Mouse (Mus musculus) lung, embryonic 15.5 days (tissue): ENCODE data around the gene Olfr543. TPM values are rescaled to one million over a fixed set of nuclear protein-coding genes. Genes with fewer than 3 reads are reported as not detected.

Source experiments
- ATAC-seq: fragments of 200-750 bp; cut with Nextera tagmentation; 2 replicates; pipeline ENCODE4 v1.8.0; 2017; ENCODE audit warnings: moderate number of reproducible peaks, borderline replicate concordance; ENCODE audit not compliant: low FRiP score, low TSS enrichment; ENCODE audit errors: extremely low read depth
- H3K27ac ChIP-seq: fragments of 300-500 bp; sonication (generic); 2 replicates; pipeline ENCODE4 v1.5.1; 2015; ENCODE audit warnings: moderate library complexity, mild to moderate bottlenecking, inconsistent platforms
- H3K27me3 ChIP-seq: fragments of 300-500 bp; sonication (generic); 2 replicates; pipeline ENCODE4 v1.6.1; 2015; ENCODE audit warnings: inconsistent platforms
- H3K36me3 ChIP-seq: fragments of 300-500 bp; sonication (generic); 2 replicates; pipeline ENCODE4 v1.6.1; 2015; ENCODE audit warnings: inconsistent platforms
- H3K4me1 ChIP-seq: fragments of 300-500 bp; sonication (generic); 2 replicates; pipeline ENCODE4 v1.6.1; 2015; ENCODE audit warnings: inconsistent platforms
- H3K4me2 ChIP-seq: fragments of 300-500 bp; sonication (generic); 2 replicates; pipeline ENCODE4 v1.6.1; 2015; ENCODE audit warnings: inconsistent platforms, mild to moderate bottlenecking, moderate library complexity
- H3K4me3 ChIP-seq: fragments of 300-500 bp; sonication (generic); 2 replicates; pipeline ENCODE4 v1.5.1; 2015; ENCODE audit warnings: mild to moderate bottlenecking, inconsistent platforms
- H3K9ac ChIP-seq: fragments of 300-500 bp; sonication (generic); 2 replicates; pipeline ENCODE4 v1.6.1; 2015; ENCODE audit warnings: inconsistent platforms
- H3K9me3 ChIP-seq: fragments of 300-500 bp; sonication (generic); 2 replicates; pipeline ENCODE4 v1.6.1; 2016; ENCODE audit warnings: inconsistent platforms
- WGBS: fragments of 180-500 bp; shearing (Covaris S2); methylation state at CpG from one replicate; pipeline ENCODE4 v1.1.7; 2015; 5-methylcytosine and 5-hydroxymethylcytosine counted together
- polyA plus RNA-seq: library from polyadenylated mRNA; unstranded; fragments of >200 nt; fragmentation: Nextera tagmentation; extraction: Ambion mirVana; gene quantifications from 2 replicates; pipeline ENCODE4 v1.2.1, GENCODE M21; 2015

Gene Olfr543
- 0.17 and 0.31 TPM in 2 replicates for polyA plus RNA-seq

- peaks cover 25% of the 10 kb centered on the region for H3K4me1 ChIP-seq
- ATAC-seq, result no peak
- H3K27ac ChIP-seq, result no peak within 1 kb of the TSS
- H3K36me3 ChIP-seq, result 0 out of 2 replicates have a peak, but pooled peaks cover 3% of the 10 kb centered on the region
- H3K9me3 ChIP-seq, result no peaks in the 10 kb centered on the region
- H3K9ac ChIP-seq, result no peak within 1 kb of the TSS
- 88% methylated on average over 4 of the region's 4 CpGs for WGBS
- H3K4me2 ChIP-seq, result no peak within 1 kb of the TSS
- H3K27me3 ChIP-seq, result no peaks in the 10 kb centered on the region
- H3K4me3 ChIP-seq, result no peak within 1 kb of the TSS
Observed at GRCm38 (mm10) chr7:102481579-102481978, at the start of gene Olfr543. TSS of gene Olfr543 (minus strand) at chr7:102481679.

- no peaks in the 10 kb centered on the region for H3K36me3 ChIP-seq
- H3K9ac ChIP-seq, result no peak overlapping the region
- whole genome bisulfite sequencing, result 73% methylated on average over 1 of the region's 1 CpGs
- no peaks in the 10 kb centered on the region for H3K9me3 ChIP-seq
- H3K4me3 ChIP-seq, result no peak overlapping the region
- no peak overlapping the region for H3K27ac ChIP-seq
- no peak for ATAC-seq
- H3K27me3 ChIP-seq, result no peaks in the 10 kb centered on the region
- no peak overlapping the region for H3K4me2 ChIP-seq
- no peaks in the 10 kb centered on the region for H3K4me1 ChIP-seq
Observed at GRCm38 (mm10) chr7:102529052-102529451, 47.6 kb upstream of the Olfr543 start.

GRCm38 (mm10) chr7:102517051-102517335, 35.5 kb upstream of the Olfr543 start:
- Histone ChIP-seq H3K27ac (no peak overlapping the region), H3K27me3 (peaks cover 15% of the 10 kb centered on the region; the same call in 1 of the 2 replicates), H3K4me2 (no peak overlapping the region), H3K4me3 (no peak overlapping the region), H3K9ac (no peak overlapping the region), H3K4me1 (0 out of 2 replicates have a peak, but pooled peaks cover 7% of the 10 kb centered on the region), H3K36me3 (no peaks in the 10 kb centered on the region), H3K9me3 (no peaks in the 10 kb centered on the region)
- WGBS, result 70% methylated on average over 2 of the region's 2 CpGs
- ATAC-seq, result no peak

- no peaks in the 10 kb centered on the region for H3K9me3 ChIP-seq
- H3K9ac ChIP-seq, result no peak overlapping the region
- H3K27me3 ChIP-seq, result peaks cover 19% of the 10 kb centered on the region; the same call in 1 of the 2 replicates
- H3K4me3 ChIP-seq, result no peak overlapping the region
- 51% methylated on average over 10 of the region's 10 CpGs for WGBS
- ATAC-seq, result no peak
- no peak overlapping the region for H3K27ac ChIP-seq
- no peaks in the 10 kb centered on the region for H3K36me3 ChIP-seq
- 0 out of 2 replicates have a peak, but pooled peaks cover 7% of the 10 kb centered on the region for H3K4me1 ChIP-seq
- H3K4me2 ChIP-seq, result no peak overlapping the region
Observed at GRCm38 (mm10) chr7:102516261-102517050, 35.0 kb upstream of the Olfr543 start.

- no peak overlapping the region for H3K4me3 ChIP-seq
- no peak overlapping the region for H3K4me2 ChIP-seq
- H3K36me3 ChIP-seq, result no peaks in the 10 kb centered on the region
- H3K4me1 ChIP-seq, result 0 out of 2 replicates have a peak, but pooled peaks cover 7% of the 10 kb centered on the region
- no peak for ATAC-seq
- WGBS, result 49% methylated on average over 4 of the region's 4 CpGs
- H3K9me3 ChIP-seq, result no peaks in the 10 kb centered on the region
- H3K27ac ChIP-seq, result no peak overlapping the region
- H3K9ac ChIP-seq, result no peak overlapping the region
- peaks cover 19% of the 10 kb centered on the region; the same call in 1 of the 2 replicates for H3K27me3 ChIP-seq
Observed at GRCm38 (mm10) chr7:102514144-102514543, 32.7 kb upstream of the Olfr543 start.

- no peak overlapping the region for H3K27ac ChIP-seq
- H3K36me3 ChIP-seq, result no peaks in the 10 kb centered on the region
- peak overlapping the region; percentile 47 for H3K4me3 ChIP-seq
- H3K4me2 ChIP-seq, result peak overlapping the region; percentile 95
- H3K9ac ChIP-seq, result peak overlapping the region; percentile 63
- H3K9me3 ChIP-seq, result no peaks in the 10 kb centered on the region
- H3K4me1 ChIP-seq, result 0 out of 2 replicates have a peak, but pooled peaks cover 7% of the 10 kb centered on the region
- WGBS, result under 1% methylated on average over 54 of the region's 54 CpGs
- H3K27me3 ChIP-seq, result peaks cover 19% of the 10 kb centered on the region; the same call in 1 of the 2 replicates
- peak; percentile 91 for ATAC-seq
Observed at GRCm38 (mm10) chr7:102512814-102513435, 31.4 kb upstream of the Olfr543 start.

- no peak overlapping the region for H3K27ac ChIP-seq
- no peaks in the 10 kb centered on the region for H3K9me3 ChIP-seq
- H3K36me3 ChIP-seq, result no peaks in the 10 kb centered on the region
- peaks cover 19% of the 10 kb centered on the region; the same call in 1 of the 2 replicates for H3K27me3 ChIP-seq
- WGBS, result 87% methylated on average over 10 of the region's 10 CpGs
- 0 out of 2 replicates have a peak, but pooled peaks cover 7% of the 10 kb centered on the region for H3K4me1 ChIP-seq
- ATAC-seq, result no peak
- no peak overlapping the region for H3K4me3 ChIP-seq
- H3K9ac ChIP-seq, result no peak overlapping the region
- no peak overlapping the region for H3K4me2 ChIP-seq
Observed at GRCm38 (mm10) chr7:102511927-102512326, 30.4 kb upstream of the Olfr543 start.

GRCm38 (mm10) chr7:102509726-102510125, 28.2 kb upstream of the Olfr543 start:
- 81% methylated on average over 7 of the region's 7 CpGs for WGBS
- Histone ChIP-seq H3K4me1 (0 out of 2 replicates have a peak, but pooled peaks cover 3% of the 10 kb centered on the region), H3K4me3 (no peak overlapping the region), H3K9ac (no peak overlapping the region), H3K4me2 (no peak overlapping the region), H3K27me3 (peaks cover 19% of the 10 kb centered on the region; the same call in 1 of the 2 replicates), H3K36me3 (no peaks in the 10 kb centered on the region), H3K27ac (no peak overlapping the region), H3K9me3 (no peaks in the 10 kb centered on the region)
- ATAC-seq, result no peak

GRCm38 (mm10) chr7:102508666-102509065, 27.2 kb upstream of the Olfr543 start:
- 85% methylated on average over 6 of the region's 6 CpGs for WGBS
- H3K4me1 ChIP-seq, result 0 out of 2 replicates have a peak, but pooled peaks cover 3% of the 10 kb centered on the region
- no peak for ATAC-seq
- H3K4me2 ChIP-seq, result no peak overlapping the region
- no peaks in the 10 kb centered on the region for H3K36me3 ChIP-seq
- H3K9ac ChIP-seq, result no peak overlapping the region
- H3K27ac ChIP-seq, result no peak overlapping the region
- H3K4me3 ChIP-seq, result no peak overlapping the region
- H3K9me3 ChIP-seq, result no peaks in the 10 kb centered on the region
- peaks cover 11% of the 10 kb centered on the region; the same call in 1 of the 2 replicates for H3K27me3 ChIP-seq

- no peak for ATAC-seq
- 86% methylated on average over 9 of the region's 9 CpGs for WGBS
- Histone ChIP-seq H3K9me3 (no peaks in the 10 kb centered on the region), H3K27ac (no peak overlapping the region), H3K9ac (no peak overlapping the region), H3K4me1 (0 out of 2 replicates have a peak, but pooled peaks cover 3% of the 10 kb centered on the region), H3K4me2 (no peak overlapping the region), H3K4me3 (no peak overlapping the region), H3K36me3 (no peaks in the 10 kb centered on the region), H3K27me3 (peaks cover 10% of the 10 kb centered on the region; the same call in 1 of the 2 replicates)
Observed at GRCm38 (mm10) chr7:102508066-102508465, 26.6 kb upstream of the Olfr543 start.

GRCm38 (mm10) chr7:102506848-102507247, 25.4 kb upstream of the Olfr543 start:
- H3K4me3 ChIP-seq, result no peak overlapping the region
- H3K4me2 ChIP-seq, result no peak overlapping the region
- H3K9me3 ChIP-seq, result no peaks in the 10 kb centered on the region
- ATAC-seq, result peak; percentile 55; the same call in 1 of the 2 replicates
- no peak overlapping the region for H3K9ac ChIP-seq
- H3K36me3 ChIP-seq, result no peaks in the 10 kb centered on the region
- 47% methylated on average over 3 of the region's 3 CpGs for WGBS
- H3K27ac ChIP-seq, result no peak overlapping the region
- no peaks in the 10 kb centered on the region for H3K4me1 ChIP-seq
- H3K27me3 ChIP-seq, result peaks cover 3% of the 10 kb centered on the region; the same call in 1 of the 2 replicates

- Histone ChIP-seq H3K27ac (no peak overlapping the region), H3K9me3 (no peaks in the 10 kb centered on the region), H3K9ac (no peak overlapping the region), H3K4me2 (no peak overlapping the region), H3K4me3 (no peak overlapping the region), H3K36me3 (no peaks in the 10 kb centered on the region), H3K4me1 (no peaks in the 10 kb centered on the region), H3K27me3 (no peaks in the 10 kb centered on the region)
- no peak for ATAC-seq
- WGBS, result 54% methylated on average over 5 of the region's 5 CpGs
Observed at GRCm38 (mm10) chr7:102501986-102502385, 20.5 kb upstream of the Olfr543 start.
